Comparison of ENCODE assay signal across 8 mouse cellular contexts in genomic region chr8:22410688-22411281, GRCm38 (mm10). TPM values are rescaled to one million over a fixed set of nuclear protein-coding genes. Genes with fewer than 3 reads are reported as not detected.
A peak's percentile ranks its signal among the peaks of the same experiment; 100 is the strongest.
DNase-seq lines count a peak whose midpoint lies in the region; ATAC-seq and TF ChIP-seq lines count a peak whose summit lies in the region.

No protein-coding gene starts in this region.

- peak overlapping the region; percentile 97 for H3K4me3 ChIP-seq in kidney, embryonic 16.5 days (ENCODE audit: low read length)
- peak overlapping the region; percentile 85 for H3K4me3 ChIP-seq in cortical plate, adult 2 months (ENCODE audit: insufficient read depth, low read length)
- peak overlapping the region; percentile 83 for H3K4me3 ChIP-seq in intestine, embryonic 15.5 days (replicated peaks)

- peaks cover 11% of the 10 kb centered on the region for H3K4me1 ChIP-seq in kidney, embryonic 16.5 days (ENCODE audit: insufficient read depth, low read length)
- peaks cover 1% of the 10 kb centered on the region; the same call in 1 of the 2 replicates for H3K4me1 ChIP-seq in cortical plate, adult 2 months (ENCODE audit: control insufficient read depth, insufficient read depth, low read length)
- H3K4me1 ChIP-seq in intestine, embryonic 15.5 days (replicated peaks): no peaks in the 10 kb centered on the region; the same call in 1 of the 2 replicates

- TF ChIP-seq CTCF in cortical plate, adult 2 months (IDR thresholded peaks at IDR 0.05; ENCODE audit: extremely low read depth, insufficient read depth, low read length): no peak

- H3K36me3 ChIP-seq in kidney, embryonic 16.5 days (ENCODE audit: insufficient read depth, low read length): peaks cover 4% of the 10 kb centered on the region; the same call in 1 of the 2 replicates
- peaks cover 3% of the 10 kb centered on the region; the same call in 1 of the 2 replicates for H3K36me3 ChIP-seq in intestine, embryonic 15.5 days

- no peak for TF ChIP-seq POLR2A in cortical plate, adult 2 months (IDR thresholded peaks at IDR 0.05; ENCODE audit: extremely low read depth, insufficient read depth, low read length)

- H3K27me3 ChIP-seq in kidney, embryonic 16.5 days (ENCODE audit: insufficient read depth, low read length): 0 out of 2 replicates have a peak, but pooled peaks cover 2% of the 10 kb centered on the region
- H3K27me3 ChIP-seq in intestine, embryonic 15.5 days (replicated peaks): no peaks in the 10 kb centered on the region

- no peak; the same call in 1 of the 2 replicates for ATAC-seq in kidney, embryonic 16.5 days (ENCODE audit: low FRiP score, low TSS enrichment)
- ATAC-seq in intestine, embryonic 15.5 days: peak; percentile 60; the same call in 1 of the 2 replicates
- ATAC-seq in monocyte, adult 5-6 weeks (replicated peaks; ENCODE audit: insufficient number of reproducible peaks, low FRiP score, low TSS enrichment, poor library complexity, severe bottlenecking): peak; percentile 25; the same call in 1 of the 2 replicates

- peak overlapping the region; percentile 92 for H3K4me2 ChIP-seq in kidney, embryonic 16.5 days (replicated peaks; ENCODE audit: low read depth, low read length)
- H3K4me2 ChIP-seq in intestine, embryonic 15.5 days (replicated peaks): peak overlapping the region; percentile 76

- H3K9me3 ChIP-seq in kidney, embryonic 16.5 days (ENCODE audit: low read length): no peaks in the 10 kb centered on the region
- no peaks in the 10 kb centered on the region for H3K9me3 ChIP-seq in intestine, embryonic 15.5 days

- DNase-seq in kidney, postnatal 4 days: no peak
- no peak for DNase-seq in spleen, adult 12 weeks (ENCODE audit: low spot score)
- no peak for DNase-seq in gastrocnemius, adult 8-10 months (ENCODE audit: low spot score in 2 of 2)
- DNase-seq in adrenal gland, adult 2 months: no peak

- 16% methylated on average over 16 of the region's 16 CpGs for WGBS in kidney, embryonic 16.5 days
- 14% methylated on average over 16 of the region's 16 CpGs for WGBS in intestine, embryonic 15.5 days

- H3K27ac ChIP-seq in kidney, embryonic 16.5 days (ENCODE audit: low read length): no peak overlapping the region
- no peak overlapping the region for H3K27ac ChIP-seq in cortical plate, adult 2 months (ENCODE audit: insufficient read depth, low read length)
- H3K27ac ChIP-seq in intestine, embryonic 15.5 days: peak overlapping the region; percentile 56; the same call in 1 of the 2 replicates

- H3K9ac ChIP-seq in kidney, embryonic 16.5 days (replicated peaks; ENCODE audit: low read length): peak overlapping the region; percentile 97
- peak overlapping the region; percentile 90 for H3K9ac ChIP-seq in intestine, embryonic 15.5 days

RNA-seq across cellular contexts. Expression of gene Mrps31, which starts 0.4 kb away (rescaled TPM):
- 41.6 and 42.2 TPM in 2 replicates for polyA plus RNA-seq in kidney, embryonic 16.5 days (2015; fragmentation: Nextera tagmentation; extraction: Ambion mirVana)
- 17.0 and 17.8 TPM in 2 replicates for polyA plus RNA-seq in cortical plate, adult 2 months (2012; rRNA removed)
- 71.1 and 80.8 TPM in 2 replicates for polyA plus RNA-seq in intestine, embryonic 15.5 days (2015; fragmentation: Nextera tagmentation; extraction: Ambion mirVana)
- total RNA-seq in monocyte, adult 5-6 weeks (2017): 11.2 to 22.1 TPM (median 17.3 TPM) in 3 replicates
- total RNA-seq in gastrocnemius, adult 8-10 months (2022): 10 to 100 TPM; 27.3 to 31.2 (median 29.6) TPM
- total RNA-seq in adrenal gland, adult 2 months (2021): 10 to 100 TPM; 35.9 to 51.0 TPM
- 2.1 and 3.3 TPM in 2 replicates for polyA plus RNA-seq in adrenal gland, adult 2 months (2012; rRNA removed)

RNA-seq across cellular contexts. Expression of gene Slc25a15, which starts 12.4 kb away (rescaled TPM):
- 28.5 and 29.0 TPM in 2 replicates for polyA plus RNA-seq in kidney, embryonic 16.5 days (2015; fragmentation: Nextera tagmentation; extraction: Ambion mirVana)
- 8.9 and 9.2 TPM in 2 replicates for polyA plus RNA-seq in cortical plate, adult 2 months (2012; rRNA removed)
- polyA plus RNA-seq in intestine, embryonic 15.5 days (2015; fragmentation: Nextera tagmentation; extraction: Ambion mirVana): 93.6 and 102 TPM in 2 replicates
- 2.8 to 5.7 TPM (median 3.0 TPM) in 3 replicates for total RNA-seq in monocyte, adult 5-6 weeks (2017)
- total RNA-seq in gastrocnemius, adult 8-10 months (2022): 10 to 100 TPM in 2 of 4 experiments, 1 to 10 TPM in 2; 9.1 to 12.7 (median 10.1) TPM
- 10 to 100 TPM; 11.8 to 15.7 TPM for total RNA-seq in adrenal gland, adult 2 months (2021)
- polyA plus RNA-seq in adrenal gland, adult 2 months (2012; rRNA removed): 4.1 and 6.2 TPM in 2 replicates
